Mouse (Mus musculus) cerebellum, adult 2 months (tissue): ENCODE data around the gene Dapk3.

Source experiments
- CTCF ChIP-seq: fragments of 200-500 bp; IDR thresholded peaks from 2 replicates; pipeline ENCODE4 v1.5.1; 2011; ENCODE audit warnings: low read depth, mild to moderate bottlenecking, control low read depth, low read length, moderate library complexity, borderline replicate concordance; ENCODE audit not compliant: insufficient read depth
- POLR2A ChIP-seq: fragments of 200-500 bp; IDR thresholded peaks from 2 replicates; pipeline ENCODE4 v1.6.1; 2011; ENCODE audit warnings: low read length, control low read depth, borderline replicate concordance; ENCODE audit not compliant: insufficient read depth

- TF ChIP-seq POLR2A (no peak), CTCF (no peak)
These were observed 33.5 kb downstream of the Dapk3 start for GRCm38 (mm10) chr10:81216260-81216659.
